Mouse (Mus musculus): Measurements from ENCODE around the gene Pkp4. TPM values are rescaled to one million over a fixed set of nuclear protein-coding genes. Genes with fewer than 3 reads are reported as not detected.

Pkp4 gene
- polyA plus RNA-seq, 1 experiment from 2014 or later: 30.8 TPM

DNA sequence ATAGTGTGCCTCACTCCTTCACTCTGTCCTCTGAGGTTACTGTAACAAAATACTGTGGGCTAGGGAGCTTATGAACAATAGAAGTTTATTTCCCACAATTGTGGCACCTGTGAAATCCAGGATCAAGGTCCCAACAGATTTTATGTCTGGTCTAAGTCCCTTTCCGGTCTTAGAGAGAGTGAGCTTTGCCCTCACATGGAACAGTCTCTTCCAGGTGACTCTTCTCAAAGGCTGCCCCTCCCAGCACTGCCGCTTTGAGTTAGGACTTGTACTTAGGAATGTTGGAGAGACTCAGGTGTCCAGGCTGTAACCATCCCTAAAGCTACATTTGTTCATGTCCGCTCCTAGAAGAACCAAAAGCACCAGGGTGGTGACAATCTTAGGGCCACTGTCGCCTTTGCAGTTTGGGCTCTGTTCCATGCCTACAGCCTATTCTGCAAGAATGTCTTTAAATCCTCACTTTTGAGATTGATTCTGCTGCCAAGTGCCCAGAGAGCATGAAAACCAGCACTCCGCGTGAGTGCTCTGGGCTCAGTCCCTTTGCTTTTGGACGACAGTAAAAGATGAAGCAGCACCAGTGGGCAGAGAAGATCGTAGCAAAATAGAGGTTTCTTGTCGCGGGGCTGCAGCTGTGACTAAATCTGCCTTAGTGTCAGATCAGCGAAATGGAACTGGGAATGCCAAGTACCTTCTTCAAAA lies 184.6 kb downstream of the Pkp4 start:
- ATAC-seq (ENCODE audit: borderline replicate concordance, extremely low read depth, low FRiP score, low TSS enrichment): no peak
- H3K9ac ChIP-seq: no peak overlapping the region
- no peaks in the 10 kb centered on the region for H3K27me3 ChIP-seq
- no peak overlapping the region for H3K4me3 ChIP-seq
- 90% methylated on average over 11 of the region's 11 CpGs for WGBS
- H3K4me2 ChIP-seq: no peak overlapping the region
- peaks cover 56% of the 10 kb centered on the region; the same call in 1 of the 2 replicates for H3K36me3 ChIP-seq
- H3K4me1 ChIP-seq: no peaks in the 10 kb centered on the region
- H3K27ac ChIP-seq: no peak overlapping the region
- no peaks in the 10 kb centered on the region for H3K9me3 ChIP-seq

GRCm38 (mm10) chr2:59346443-59346842 lies 185.8 kb downstream of the Pkp4 start:
- Histone ChIP-seq H3K9ac (no peak overlapping the region), H3K4me3 (no peak overlapping the region), H3K36me3 (peaks cover 53% of the 10 kb centered on the region), H3K9me3 (no peaks in the 10 kb centered on the region), H3K27ac (no peak overlapping the region), H3K27me3 (no peaks in the 10 kb centered on the region), H3K4me2 (no peak overlapping the region), H3K4me1 (no peaks in the 10 kb centered on the region)
- ATAC-seq (ENCODE audit: borderline replicate concordance, extremely low read depth, low FRiP score, low TSS enrichment): no peak
- WGBS: 57% methylated on average over 12 of the region's 12 CpGs

DNA sequence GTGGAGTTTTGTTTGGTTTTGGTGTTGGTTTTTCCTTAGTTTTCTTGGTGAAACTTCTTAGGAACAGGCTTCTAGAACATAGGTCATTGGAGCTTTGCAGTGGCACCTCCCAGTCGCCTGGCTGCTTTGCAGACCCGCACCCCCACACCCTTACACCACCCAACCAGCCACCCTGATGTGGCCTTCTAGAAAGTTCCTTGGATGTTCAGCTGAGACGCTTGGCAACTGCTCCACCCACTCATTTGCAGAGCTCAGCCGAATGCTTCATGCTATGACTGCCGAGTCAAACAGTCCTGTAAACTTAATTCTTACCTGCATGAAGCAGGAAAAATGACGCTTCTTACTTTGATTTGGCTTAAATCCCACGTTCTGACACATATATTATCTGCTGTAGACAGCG lies 187.9 kb downstream of the Pkp4 start:
- no peak overlapping the region for H3K27ac ChIP-seq
- no peak overlapping the region for H3K4me2 ChIP-seq
- H3K4me1 ChIP-seq: no peaks in the 10 kb centered on the region
- ATAC-seq (ENCODE audit: borderline replicate concordance, extremely low read depth, low FRiP score, low TSS enrichment): no peak
- no peak overlapping the region for H3K9ac ChIP-seq
- H3K4me3 ChIP-seq: no peak overlapping the region
- no peaks in the 10 kb centered on the region for H3K27me3 ChIP-seq
- WGBS: 73% methylated on average over 8 of the region's 8 CpGs
- peaks cover 43% of the 10 kb centered on the region for H3K36me3 ChIP-seq
- H3K9me3 ChIP-seq: no peaks in the 10 kb centered on the region

- WGBS: 54% methylated on average over 3 of the region's 3 CpGs
- peaks cover 31% of the 10 kb centered on the region for H3K36me3 ChIP-seq
- no peak overlapping the region for H3K4me3 ChIP-seq
- no peak overlapping the region for H3K27ac ChIP-seq
- no peaks in the 10 kb centered on the region for H3K9me3 ChIP-seq
- ATAC-seq (ENCODE audit: borderline replicate concordance, extremely low read depth, low FRiP score, low TSS enrichment): no peak
- H3K4me2 ChIP-seq: no peak overlapping the region
- no peaks in the 10 kb centered on the region for H3K4me1 ChIP-seq
- no peak overlapping the region for H3K9ac ChIP-seq
- H3K27me3 ChIP-seq: no peaks in the 10 kb centered on the region
Observed at GRCm38 (mm10) chr2:59350094-59350493, 189.4 kb downstream of the Pkp4 start.

DNA sequence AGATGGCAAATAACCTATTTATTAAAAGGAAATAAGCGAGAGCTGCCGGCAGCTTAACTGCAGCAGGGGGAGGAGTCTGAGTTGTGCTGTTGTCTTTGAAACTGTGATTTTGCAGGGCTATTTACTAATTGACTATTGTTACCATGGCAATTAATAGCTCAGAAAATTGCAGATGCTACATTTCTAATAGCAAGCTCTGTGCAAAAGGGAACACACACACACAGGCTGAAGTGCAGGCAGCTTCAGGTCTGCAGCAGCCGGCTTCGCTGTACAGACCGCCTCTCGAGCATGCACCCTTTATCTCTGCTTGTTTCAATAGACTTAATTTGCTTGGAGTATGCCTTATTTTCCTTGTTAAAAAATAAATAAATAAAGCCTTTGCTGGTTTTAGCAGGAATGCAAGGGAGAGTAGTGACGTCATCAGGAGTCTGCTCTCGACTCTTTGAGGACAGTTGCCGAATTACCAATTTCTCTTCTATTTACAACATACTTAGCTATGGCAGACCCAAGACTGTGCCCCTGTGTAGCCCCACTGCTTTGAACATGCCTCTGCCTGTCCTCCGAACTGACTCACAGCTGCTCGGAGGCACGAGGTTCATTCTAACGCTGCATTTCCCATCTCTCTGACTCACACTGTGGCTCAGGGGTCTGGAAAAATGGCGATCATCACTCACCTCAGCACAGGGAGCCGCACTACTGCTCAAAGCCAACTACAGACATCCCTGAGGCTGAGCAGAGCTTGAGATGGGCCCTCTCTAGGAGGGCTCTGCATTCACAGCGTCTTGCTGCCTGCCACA lies 190.9 kb downstream of the Pkp4 start:
- no peak for ATAC-seq (ENCODE audit: borderline replicate concordance, extremely low read depth, low FRiP score, low TSS enrichment)
- no peak overlapping the region for H3K4me3 ChIP-seq
- peaks cover 25% of the 10 kb centered on the region for H3K36me3 ChIP-seq
- H3K9ac ChIP-seq: no peak overlapping the region
- H3K9me3 ChIP-seq: no peaks in the 10 kb centered on the region
- WGBS: 73% methylated on average over 16 of the region's 16 CpGs
- H3K4me1 ChIP-seq: no peaks in the 10 kb centered on the region
- H3K27me3 ChIP-seq: no peaks in the 10 kb centered on the region
- no peak overlapping the region for H3K4me2 ChIP-seq
- H3K27ac ChIP-seq: 0 out of 2 replicates have a peak overlapping the region, but pooled peaks have one; percentile 29

GRCm38 (mm10) chr2:59353821-59354220 lies 193.2 kb downstream of the Pkp4 start:
- H3K36me3 ChIP-seq: peaks cover 22% of the 10 kb centered on the region
- H3K4me1 ChIP-seq: no peaks in the 10 kb centered on the region
- no peaks in the 10 kb centered on the region for H3K27me3 ChIP-seq
- 43% methylated on average over 3 of the region's 3 CpGs for WGBS
- no peak overlapping the region for H3K4me3 ChIP-seq
- H3K9ac ChIP-seq: no peak overlapping the region
- no peak overlapping the region for H3K4me2 ChIP-seq
- ATAC-seq (ENCODE audit: borderline replicate concordance, extremely low read depth, low FRiP score, low TSS enrichment): no peak
- H3K9me3 ChIP-seq: no peaks in the 10 kb centered on the region
- H3K27ac ChIP-seq: peak overlapping the region; percentile 41

- H3K27ac ChIP-seq: no peak overlapping the region
- peaks cover 17% of the 10 kb centered on the region for H3K36me3 ChIP-seq
- WGBS: 89% methylated on average over 5 of the region's 5 CpGs
- H3K9ac ChIP-seq: no peak overlapping the region
- no peak overlapping the region for H3K4me2 ChIP-seq
- H3K27me3 ChIP-seq: no peaks in the 10 kb centered on the region
- no peak overlapping the region for H3K4me3 ChIP-seq
- no peak for ATAC-seq (ENCODE audit: borderline replicate concordance, extremely low read depth, low FRiP score, low TSS enrichment)
- no peaks in the 10 kb centered on the region for H3K4me1 ChIP-seq
- no peaks in the 10 kb centered on the region for H3K9me3 ChIP-seq
Observed at GRCm38 (mm10) chr2:59355531-59356289, 195.1 kb downstream of the Pkp4 start.

- H3K27me3 ChIP-seq: no peaks in the 10 kb centered on the region
- WGBS: 66% methylated on average over 9 of the region's 9 CpGs
- H3K36me3 ChIP-seq: peaks cover 9% of the 10 kb centered on the region
- ATAC-seq (ENCODE audit: borderline replicate concordance, extremely low read depth, low FRiP score, low TSS enrichment): no peak
- H3K4me3 ChIP-seq: no peak overlapping the region
- H3K4me1 ChIP-seq: peaks cover 10% of the 10 kb centered on the region; the same call in 1 of the 2 replicates
- no peak overlapping the region for H3K9ac ChIP-seq
- H3K4me2 ChIP-seq: no peak overlapping the region
- no peak overlapping the region for H3K27ac ChIP-seq
- H3K9me3 ChIP-seq: no peaks in the 10 kb centered on the region
Observed at GRCm38 (mm10) chr2:59359760-59360342, 199.2 kb downstream of the Pkp4 start.

DNA sequence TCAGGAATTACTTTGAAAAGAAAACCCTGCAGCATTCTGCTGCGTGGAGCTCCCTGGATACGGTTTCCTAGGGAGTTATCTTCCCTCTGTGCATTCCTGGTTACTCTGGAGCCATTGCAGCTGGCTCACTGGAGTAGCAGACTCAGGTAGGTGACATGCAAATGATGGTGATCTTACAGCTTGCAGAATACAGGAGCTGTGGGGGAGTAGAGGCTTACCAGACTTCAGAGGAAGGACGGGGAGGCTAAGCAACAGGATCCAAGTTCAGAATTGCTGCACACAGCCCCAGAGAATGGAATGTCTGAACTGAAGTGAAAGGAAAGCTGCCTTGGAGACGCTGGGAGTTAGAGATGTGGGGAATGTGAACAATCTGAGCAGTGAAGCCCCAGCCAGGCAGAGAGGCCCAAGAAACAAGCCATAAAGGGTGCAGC lies 200.7 kb downstream of the Pkp4 start:
- Histone ChIP-seq H3K27me3 (no peaks in the 10 kb centered on the region), H3K27ac (no peak overlapping the region), H3K9me3 (no peaks in the 10 kb centered on the region), H3K4me3 (no peak overlapping the region), H3K4me2 (no peak overlapping the region), H3K36me3 (no peaks in the 10 kb centered on the region), H3K9ac (no peak overlapping the region), H3K4me1 (peaks cover 10% of the 10 kb centered on the region; the same call in 1 of the 2 replicates)
- ATAC-seq (ENCODE audit: borderline replicate concordance, extremely low read depth, low FRiP score, low TSS enrichment): no peak
- 25% methylated on average over 4 of the region's 4 CpGs for WGBS

DNA sequence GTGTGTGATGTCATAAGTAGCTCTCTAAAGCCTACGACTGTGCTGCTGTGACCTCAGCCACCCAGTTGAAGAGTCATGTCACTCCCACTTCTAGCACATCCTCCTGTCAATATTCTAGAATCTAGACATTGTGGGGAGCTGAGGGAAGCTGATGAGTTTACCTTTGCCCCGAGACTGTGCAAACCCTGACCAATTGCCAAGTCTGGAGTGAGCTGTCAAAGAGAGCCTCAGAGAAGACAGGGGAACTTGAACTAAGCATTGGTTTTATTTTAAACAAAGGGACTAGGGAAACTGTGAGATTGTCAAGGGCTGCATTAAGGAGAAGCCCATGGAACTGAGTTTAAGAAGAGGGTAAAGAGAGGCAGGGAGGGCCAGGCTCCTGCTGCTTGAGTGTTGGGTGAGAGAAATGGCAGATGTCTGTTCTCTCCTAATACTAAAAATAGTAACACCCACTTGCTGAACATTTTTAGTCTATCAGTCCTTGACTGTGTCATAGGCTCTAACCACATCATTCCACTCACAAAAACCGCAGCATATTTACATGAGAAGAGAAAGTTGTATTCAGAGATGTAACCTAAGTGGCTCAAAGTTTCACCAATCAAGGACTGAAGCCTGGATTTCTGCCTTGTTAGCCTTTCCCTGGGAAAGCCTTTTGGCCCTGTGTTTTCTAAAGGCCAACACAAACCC lies 203.6 kb downstream of the Pkp4 start:
- H3K27ac ChIP-seq: no peak overlapping the region
- no peak for ATAC-seq (ENCODE audit: borderline replicate concordance, extremely low read depth, low FRiP score, low TSS enrichment)

DNA sequence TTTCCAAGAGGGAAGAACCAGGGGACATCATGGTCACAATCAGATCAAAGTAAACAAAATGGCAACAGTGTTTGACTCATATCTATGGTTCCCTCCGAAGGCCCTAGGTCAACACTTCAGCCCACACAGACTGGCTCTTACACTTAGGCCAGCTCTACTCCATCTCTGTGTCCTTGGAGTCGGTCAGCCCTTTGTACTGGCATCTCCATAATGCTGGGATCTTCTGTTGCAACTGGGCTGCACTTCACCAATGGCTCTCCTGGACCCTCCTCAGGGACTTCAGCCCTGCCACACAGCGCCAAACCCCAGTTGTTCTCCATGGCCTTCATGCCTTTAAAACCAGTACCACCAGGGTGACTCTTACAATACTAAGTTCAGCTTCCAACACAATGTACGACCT lies 206.5 kb downstream of the Pkp4 start:
- Histone ChIP-seq H3K27ac (no peak overlapping the region), H3K27me3 (no peaks in the 10 kb centered on the region), H3K9ac (no peak overlapping the region), H3K4me2 (no peak overlapping the region), H3K9me3 (no peaks in the 10 kb centered on the region), H3K4me1 (no peaks in the 10 kb centered on the region), H3K36me3 (no peaks in the 10 kb centered on the region), H3K4me3 (no peak overlapping the region)
- WGBS: 71% methylated on average over 4 of the region's 4 CpGs
- no peak for ATAC-seq (ENCODE audit: borderline replicate concordance, extremely low read depth, low FRiP score, low TSS enrichment)

More for the DNA sequence above, 203.6 kb downstream of the Pkp4 start:
- Histone ChIP-seq H3K4me3 (no peak overlapping the region), H3K27me3 (no peaks in the 10 kb centered on the region), H3K4me2 (no peak overlapping the region), H3K9me3 (no peaks in the 10 kb centered on the region), H3K9ac (no peak overlapping the region), H3K36me3 (no peaks in the 10 kb centered on the region), H3K4me1 (peaks cover 10% of the 10 kb centered on the region; the same call in 1 of the 2 replicates)
- WGBS: 55% methylated on average over 3 of the region's 3 CpGs

Data from lung, embryonic 15.5 days (tissue).